Mouse (Mus musculus) brown adipose tissue, adult 24 weeks (tissue): Measurements from ENCODE around the gene Mpped2. TPM values are rescaled to one million over a fixed set of nuclear protein-coding genes. Genes with fewer than 3 reads are reported as not detected.

Source experiments
- H3K27ac ChIP-seq: fragments of 200-500 bp; replicated peaks from 2 replicates; pipeline ENCODE4 v1.5.1; 2012; ENCODE audit warnings: low read depth, mild to moderate bottlenecking, low read length
- H3K4me1 ChIP-seq: fragments of 200-500 bp; 2 replicates; pipeline ENCODE4 v1.6.1; 2012; ENCODE audit warnings: low read length, mixed read lengths; ENCODE audit not compliant: control insufficient read depth, insufficient read depth, insufficient read length
- H3K4me3 ChIP-seq: fragments of 200-500 bp; 2 replicates; pipeline ENCODE4 v1.5.1; 2012; ENCODE audit warnings: low read depth, mild to moderate bottlenecking, low read length, moderate library complexity; ENCODE audit not compliant: insufficient read depth
- polyA plus RNA-seq: library from polyadenylated mRNA; stranded (reverse); fragments of >200 nt; gene quantifications from 2 replicates; pipeline ENCODE4 v1.2.4, GENCODE M21; 2012; ENCODE audit not compliant: missing spikeins, insufficient read depth, insufficient read length

Mpped2 gene
- polyA plus RNA-seq, 1 experiment, result 3.0 TPM

GRCm38 (mm10) chr2:106832577-106832976 lies 139.5 kb downstream of the Mpped2 start:
- no peaks in the 10 kb centered on the region; the same call in 1 of the 2 replicates for H3K4me1 ChIP-seq
- H3K4me3 ChIP-seq, result no peak overlapping the region
- no peak overlapping the region for H3K27ac ChIP-seq

DNA sequence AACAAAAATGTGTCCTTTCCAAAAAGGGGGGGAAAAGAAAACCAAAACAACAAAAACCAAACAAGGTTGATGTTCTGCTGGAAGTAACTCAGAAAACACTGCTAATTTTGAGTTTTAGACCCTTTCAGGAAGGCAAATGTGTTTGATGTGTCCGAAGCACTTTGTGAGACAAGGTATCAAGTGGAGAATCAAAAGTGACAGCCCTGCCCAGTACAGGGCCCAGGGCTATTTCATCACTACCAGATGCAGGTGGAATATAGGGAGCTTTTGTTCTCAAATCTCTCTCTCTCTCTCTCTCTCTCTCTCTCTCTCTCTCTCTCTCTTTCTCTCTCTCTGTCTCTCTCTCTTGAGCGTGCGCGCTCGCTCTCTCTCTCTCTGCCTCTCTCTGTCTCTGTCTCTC lies 140.1 kb downstream of the Mpped2 start:
- Histone ChIP-seq H3K27ac (no peak overlapping the region), H3K4me3 (no peak overlapping the region), H3K4me1 (no peaks in the 10 kb centered on the region; the same call in 1 of the 2 replicates)

DNA sequence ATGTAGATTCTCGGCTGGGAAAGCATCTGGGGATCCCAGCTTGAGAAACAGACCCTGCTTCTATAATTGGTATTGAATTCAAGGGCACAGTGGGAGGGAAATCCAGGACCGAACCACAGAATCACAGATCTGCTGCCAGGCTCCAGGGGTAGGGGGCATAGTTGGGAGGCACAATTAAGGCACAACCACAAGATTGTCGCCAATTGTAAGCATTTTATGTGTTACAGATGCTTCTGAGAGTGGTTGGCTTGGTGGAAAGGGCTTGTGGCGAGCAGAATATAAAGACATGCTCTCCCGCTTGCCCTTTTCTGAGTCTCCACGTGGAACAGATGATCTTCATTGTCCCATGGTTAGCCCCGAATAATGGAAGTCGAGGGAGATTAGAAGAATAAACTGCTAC lies 142.3 kb downstream of the Mpped2 start:
- Histone ChIP-seq H3K4me1 (no peaks in the 10 kb centered on the region), H3K27ac (no peak overlapping the region), H3K4me3 (no peak overlapping the region)

- Histone ChIP-seq H3K27ac (no peak overlapping the region), H3K4me1 (no peaks in the 10 kb centered on the region), H3K4me3 (no peak overlapping the region)
Observed at GRCm38 (mm10) chr2:106837241-106837640, 144.2 kb downstream of the Mpped2 start.

DNA sequence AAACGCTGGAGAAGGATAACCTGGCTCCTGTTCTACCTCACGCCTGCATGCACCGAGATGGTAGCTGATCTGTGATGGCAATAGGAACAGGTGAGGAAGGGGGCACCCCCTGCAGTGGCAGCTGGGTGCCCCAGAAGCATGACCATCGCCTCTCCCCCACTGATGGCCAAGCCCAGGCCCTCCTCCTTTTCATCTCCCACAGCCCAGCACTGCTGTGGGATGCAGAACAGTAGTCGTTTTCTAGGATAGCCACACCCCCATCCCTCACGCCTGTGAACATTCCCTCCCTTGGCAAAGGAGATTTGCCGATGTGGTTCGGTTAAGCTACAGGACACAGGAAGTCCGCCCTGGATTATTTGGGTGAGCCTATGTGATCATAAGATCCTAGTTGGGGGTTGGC lies 151.1 kb downstream of the Mpped2 start:
- Histone ChIP-seq H3K4me3 (no peak overlapping the region), H3K4me1 (peaks cover 5% of the 10 kb centered on the region; the same call in 1 of the 2 replicates), H3K27ac (no peak overlapping the region)

DNA sequence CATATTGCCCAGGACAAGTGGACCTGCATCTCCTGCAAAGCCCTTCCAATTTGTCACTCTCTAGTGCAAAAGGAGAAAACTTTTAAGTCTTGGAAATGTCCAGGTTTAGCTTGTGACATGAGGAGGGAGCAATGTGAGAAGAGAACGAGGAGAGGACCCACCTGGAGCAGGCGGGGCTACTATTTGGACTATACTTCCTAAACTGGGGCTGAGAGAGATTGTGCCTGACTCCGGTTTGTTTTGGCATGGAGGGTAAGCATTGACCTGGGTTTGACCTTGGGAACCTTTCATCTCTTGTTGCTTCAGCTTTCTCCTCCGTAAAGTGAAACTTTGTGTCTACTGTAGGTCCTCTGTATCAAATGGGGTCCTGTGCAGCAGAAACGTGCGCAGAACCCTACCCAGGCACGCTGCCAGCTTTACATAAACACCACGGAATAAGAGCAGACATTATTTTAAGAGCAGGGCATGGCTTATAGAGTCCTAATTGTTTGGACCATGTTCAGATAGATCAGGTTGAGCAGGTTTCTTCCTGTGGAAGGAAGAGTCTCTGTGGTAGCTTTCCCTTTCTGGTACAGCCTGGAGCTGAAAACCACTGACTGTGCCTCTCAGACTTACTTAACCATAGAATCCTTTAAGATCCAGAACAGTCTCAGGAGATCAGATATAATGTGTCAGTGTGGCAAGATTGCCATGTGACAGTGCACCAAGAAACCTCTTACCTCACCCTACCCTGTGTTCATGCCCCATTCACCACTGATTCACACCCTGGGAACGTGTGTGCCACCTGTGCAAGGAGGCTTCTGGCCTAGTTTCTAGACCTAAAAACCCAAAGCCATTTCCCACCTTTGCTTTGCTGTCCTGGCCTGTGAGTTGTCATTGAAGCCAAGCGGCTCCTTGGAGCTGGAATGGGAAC lies 152.0 kb downstream of the Mpped2 start:
- H3K4me1 ChIP-seq, result peaks cover 5% of the 10 kb centered on the region; the same call in 1 of the 2 replicates
- no peak overlapping the region for H3K4me3 ChIP-seq
- H3K27ac ChIP-seq, result no peak overlapping the region

DNA sequence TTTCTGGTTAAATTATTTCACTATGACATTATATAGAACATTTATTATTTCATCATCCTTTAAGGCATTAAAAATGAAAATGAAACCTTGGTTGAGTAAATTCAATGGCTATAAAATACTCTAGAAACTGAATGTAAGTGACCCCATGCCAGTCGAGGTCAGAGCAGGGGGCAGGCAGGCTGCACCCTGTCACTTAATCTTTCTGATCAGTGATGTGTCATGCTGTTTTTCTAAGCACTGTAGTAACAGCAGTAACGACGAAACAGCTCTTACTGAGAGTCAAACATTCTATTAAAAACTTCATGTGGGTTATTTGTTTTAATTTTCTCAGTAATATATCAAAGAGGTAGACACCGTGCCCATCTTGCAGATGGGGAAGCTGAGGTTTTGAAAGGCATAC lies 153.4 kb downstream of the Mpped2 start:
- Histone ChIP-seq H3K4me3 (no peak overlapping the region), H3K27ac (no peak overlapping the region), H3K4me1 (peaks cover 5% of the 10 kb centered on the region; the same call in 1 of the 2 replicates)

DNA sequence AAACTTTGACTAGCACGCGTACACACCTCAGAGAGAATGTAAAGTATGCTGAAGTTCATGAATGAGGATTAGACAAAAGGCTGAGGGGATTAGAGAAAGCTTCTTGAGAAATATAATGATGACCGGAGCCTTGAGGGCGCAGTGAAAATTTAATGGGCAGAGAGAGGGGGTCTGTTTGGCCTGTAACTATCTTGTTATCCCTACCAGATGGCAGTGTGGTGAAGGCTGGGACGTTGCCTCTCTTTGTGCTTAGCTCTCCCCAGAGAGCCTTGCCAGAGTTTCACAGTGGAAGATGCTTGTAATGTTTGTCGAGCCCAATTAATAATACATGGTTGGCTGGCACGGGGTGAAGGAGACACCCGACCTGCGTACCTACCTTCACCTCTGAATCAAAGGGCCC lies 156.3 kb downstream of the Mpped2 start:
- no peak overlapping the region for H3K27ac ChIP-seq
- H3K4me1 ChIP-seq, result peaks cover 5% of the 10 kb centered on the region; the same call in 1 of the 2 replicates
- H3K4me3 ChIP-seq, result no peak overlapping the region

GRCm38 (mm10) chr2:106851515-106851914 lies 158.4 kb downstream of the Mpped2 start:
- no peaks in the 10 kb centered on the region for H3K4me1 ChIP-seq
- no peak overlapping the region for H3K4me3 ChIP-seq
- H3K27ac ChIP-seq, result no peak overlapping the region

- H3K4me3 ChIP-seq, result no peak overlapping the region
- H3K27ac ChIP-seq, result no peak overlapping the region
- no peaks in the 10 kb centered on the region for H3K4me1 ChIP-seq
Observed at GRCm38 (mm10) chr2:106854213-106854612, 161.1 kb downstream of the Mpped2 start.

- Histone ChIP-seq H3K4me1 (no peaks in the 10 kb centered on the region), H3K27ac (no peak overlapping the region), H3K4me3 (no peak overlapping the region)
Observed at GRCm38 (mm10) chr2:106854758-106855157, 161.7 kb downstream of the Mpped2 start.

- Histone ChIP-seq H3K27ac (no peak overlapping the region), H3K4me3 (no peak overlapping the region), H3K4me1 (no peaks in the 10 kb centered on the region)
Observed at GRCm38 (mm10) chr2:106855184-106855583, 162.1 kb downstream of the Mpped2 start.

- Histone ChIP-seq H3K4me3 (no peak overlapping the region), H3K4me1 (no peaks in the 10 kb centered on the region), H3K27ac (no peak overlapping the region)
Observed at GRCm38 (mm10) chr2:106855623-106856350, 162.7 kb downstream of the Mpped2 start.

- Histone ChIP-seq H3K4me1 (no peaks in the 10 kb centered on the region), H3K27ac (no peak overlapping the region), H3K4me3 (no peak overlapping the region)
Observed at GRCm38 (mm10) chr2:106856361-106856961, 163.4 kb downstream of the Mpped2 start.

GRCm38 (mm10) chr2:106857258-106857657 lies 164.2 kb downstream of the Mpped2 start:
- no peak overlapping the region for H3K4me3 ChIP-seq
- no peaks in the 10 kb centered on the region for H3K4me1 ChIP-seq
- no peak overlapping the region for H3K27ac ChIP-seq
